Mouse (Mus musculus) heart, embryonic 14.5 days (tissue): ENCODE measurements around the gene Swap70. TPM values are rescaled to one million over a fixed set of nuclear protein-coding genes. Genes with fewer than 3 reads are reported as not detected.

ENCODE experiments used
- ATAC-seq: fragments of 200-750 bp; cut with Nextera tagmentation; 2 replicates; pipeline ENCODE4 v1.8.0; 2017; ENCODE audit warnings: low read depth, moderate TSS enrichment; ENCODE audit not compliant: insufficient number of reproducible peaks, insufficient read depth, low FRiP score
- H3K27ac ChIP-seq, 2 experiments: fragments of 200-500 bp in 1 of 2; fragments of 300-500 bp in 1 of 2; sonication (generic) in 1 of 2; replicated peaks in 1 of 2; 2 replicates each; pipeline ENCODE4 v1.5.1; 2012 to 2014; ENCODE audit warnings: low read depth in 2 of 2, low read length in 2 of 2, control low read depth in 1 of 2, mild to moderate bottlenecking in 1 of 2, mixed read lengths in 1 of 2; ENCODE audit not compliant: control insufficient read depth in 1 of 2, insufficient read depth in 1 of 2
- H3K27me3 ChIP-seq: fragments of 300-500 bp; sonication (generic); 2 replicates; pipeline ENCODE4 v1.6.1; 2014; ENCODE audit warnings: mild to moderate bottlenecking, low read length, control low read depth; ENCODE audit not compliant: control insufficient read depth, insufficient read depth
- H3K36me3 ChIP-seq: fragments of 300-500 bp; sonication (generic); 2 replicates; pipeline ENCODE4 v1.6.1; 2014; ENCODE audit warnings: mild to moderate bottlenecking, control low read depth, low read length, mixed read lengths; ENCODE audit not compliant: control insufficient read depth, insufficient read depth
- H3K4me1 ChIP-seq, 2 experiments: fragments of 200-500 bp in 1 of 2; fragments of 300-500 bp in 1 of 2; sonication (generic) in 1 of 2; 2 replicates each; pipeline ENCODE4 v1.6.1; 2012 to 2014; ENCODE audit warnings: low read length in 2 of 2, control low read depth in 1 of 2, mixed read lengths in 1 of 2; ENCODE audit not compliant: control insufficient read depth in 2 of 2, insufficient read depth in 2 of 2
- H3K4me2 ChIP-seq: fragments of 300-500 bp; sonication (generic); 2 replicates; pipeline ENCODE4 v1.6.1; 2014; ENCODE audit warnings: mild to moderate bottlenecking, low read length
- H3K4me3 ChIP-seq, 2 experiments: fragments of 200-500 bp in 1 of 2; fragments of 300-500 bp in 1 of 2; sonication (generic) in 1 of 2; 2 replicates each; pipeline ENCODE4 v1.5.1; 2012 to 2014; ENCODE audit warnings: low read length in 2 of 2, mild to moderate bottlenecking in 2 of 2, control low read depth in 1 of 2, low read depth in 1 of 2, moderate library complexity in 1 of 2; ENCODE audit not compliant: control insufficient read depth in 1 of 2, insufficient read depth in 1 of 2
- H3K9ac ChIP-seq: fragments of 300-500 bp; sonication (generic); 2 replicates; pipeline ENCODE4 v1.6.1; 2014; ENCODE audit warnings: mild to moderate bottlenecking, low read length
- H3K9me3 ChIP-seq: fragments of 300-500 bp; sonication (generic); 2 replicates; pipeline ENCODE4 v1.6.1; 2016; ENCODE audit warnings: low read length, control low read depth; ENCODE audit not compliant: control insufficient read depth
- WGBS: fragments of 180-500 bp; shearing (Covaris S2); extraction: QIAGEN DNeasy Blood & Tissue Kit; methylation state at CpG from one replicate; pipeline ENCODE4 v1.1.7; 2014; 5-methylcytosine and 5-hydroxymethylcytosine counted together
- polyA plus RNA-seq: library from polyadenylated mRNA; unstranded; fragments of >200 nt; fragmentation: Nextera tagmentation; extraction: Ambion mirVana; gene quantifications from 2 replicates; pipeline ENCODE4 v1.2.1, GENCODE M21; 2014

Gene Swap70
- polyA plus RNA-seq, 1 experiment from 2014 or later = 19.0 TPM

DNA sequence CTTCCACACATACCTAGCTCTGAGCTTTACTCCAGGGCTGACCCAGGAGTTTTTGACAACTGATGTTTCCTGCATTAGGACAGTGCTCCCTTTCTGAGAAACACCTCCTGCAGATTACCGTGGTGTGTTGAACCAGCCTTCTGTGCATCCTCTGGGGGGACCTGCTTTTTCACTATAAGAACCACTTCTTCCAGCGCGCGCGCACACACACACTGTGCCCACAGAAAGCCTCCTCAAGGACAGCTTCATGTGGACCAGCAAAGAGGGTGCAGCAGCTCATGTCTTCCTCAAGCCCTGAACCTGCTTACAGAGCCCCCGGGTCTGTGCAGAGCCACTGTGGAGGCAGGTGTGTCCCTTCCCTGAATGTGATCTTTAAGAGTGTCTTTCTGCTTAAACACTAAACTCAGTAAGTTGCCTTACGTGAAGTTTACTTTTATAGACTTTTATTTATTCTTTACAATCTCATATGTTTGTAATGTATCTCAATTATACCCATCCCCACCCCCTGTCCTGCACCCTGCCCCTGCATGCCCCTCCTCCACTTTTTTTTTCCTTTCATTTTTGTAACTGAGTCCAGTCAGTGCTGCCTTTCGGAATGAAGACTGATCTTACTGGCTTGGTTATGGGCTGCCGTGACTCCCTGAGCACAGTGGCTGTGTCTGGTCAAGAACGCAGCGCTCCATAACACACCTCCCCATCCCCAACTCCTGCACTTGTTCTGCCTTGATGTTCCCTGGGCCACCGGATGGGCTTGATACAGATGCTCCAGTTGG, 63.8 kb downstream of the Swap70 start:
- ATAC-seq = no peak
- 88% methylated on average over 12 of the region's 12 CpGs for WGBS
- H3K4me2 ChIP-seq = no peak overlapping the region

DNA sequence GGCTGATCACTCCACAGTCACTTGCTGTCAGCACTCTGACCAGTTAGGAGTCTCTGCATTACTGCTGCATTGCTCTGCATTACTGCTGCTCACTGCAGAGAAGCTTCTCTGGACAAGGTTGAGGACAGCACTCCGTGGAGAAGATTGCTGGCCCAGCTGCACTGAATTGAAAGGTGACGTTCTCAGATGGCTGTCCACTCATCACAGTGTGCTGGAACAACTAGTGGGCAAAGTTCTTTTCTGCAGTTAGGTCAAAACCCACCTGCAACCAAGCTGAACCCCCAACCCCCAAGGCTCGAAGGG, 64.3 kb downstream of the Swap70 start:
- 59% methylated on average over 3 of the region's 3 CpGs for WGBS
- peaks cover 29% of the 10 kb centered on the region for H3K36me3 ChIP-seq

More for the DNA sequence above, 63.8 kb downstream of the Swap70 start:
- Histone ChIP-seq H3K27me3 (no peaks in the 10 kb centered on the region), H3K9ac (no peak overlapping the region), H3K4me1 (peaks cover 20 to 25% of the 10 kb centered on the region in 2 experiments), H3K4me3 (no peak overlapping the region), H3K27ac (no peak overlapping the region), H3K9me3 (no peaks in the 10 kb centered on the region), H3K36me3 (peaks cover 34% of the 10 kb centered on the region)

DNA sequence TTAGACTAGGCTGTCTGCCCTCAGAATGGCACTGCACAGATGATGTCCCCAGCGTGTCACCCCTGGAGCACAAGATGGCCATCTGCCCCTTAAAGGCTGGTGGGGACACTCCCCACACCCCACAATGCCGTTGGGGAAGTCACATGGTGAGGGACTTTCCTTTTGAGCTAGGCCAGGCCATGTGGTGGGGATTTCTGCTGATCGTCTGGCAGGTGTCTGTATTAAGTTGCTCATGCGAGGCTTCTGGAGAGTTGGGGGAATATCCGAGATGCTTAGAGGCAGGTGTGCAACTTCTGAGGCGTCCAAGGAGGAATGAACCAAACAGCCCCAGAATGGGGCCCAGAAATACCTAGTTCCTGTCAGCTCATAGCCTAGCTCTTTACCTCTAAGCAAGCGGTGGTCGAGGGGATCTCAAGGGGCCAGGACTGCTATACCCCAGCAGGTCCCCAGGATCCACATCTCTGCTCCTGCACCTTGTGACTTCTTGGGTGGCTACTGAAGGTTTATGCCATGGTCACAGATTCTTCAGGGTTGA, 64.8 kb downstream of the Swap70 start:
- Histone ChIP-seq H3K4me1 (peaks cover 20 to 25% of the 10 kb centered on the region in 2 experiments), H3K27ac (no peak overlapping the region), H3K4me2 (no peak overlapping the region), H3K27me3 (no peaks in the 10 kb centered on the region), H3K4me3 (no peak overlapping the region), H3K9ac (no peak overlapping the region), H3K9me3 (no peaks in the 10 kb centered on the region), H3K36me3 (peaks cover 24% of the 10 kb centered on the region)
- no peak for ATAC-seq
- WGBS = 78% methylated on average over 8 of the region's 8 CpGs

More for the DNA sequence above, 64.3 kb downstream of the Swap70 start:
- Histone ChIP-seq H3K9me3 (no peaks in the 10 kb centered on the region), H3K4me2 (no peak overlapping the region), H3K27me3 (no peaks in the 10 kb centered on the region), H3K9ac (no peak overlapping the region), H3K4me3 (no peak overlapping the region), H3K4me1 (peaks cover 20 to 25% of the 10 kb centered on the region in 2 experiments), H3K27ac (no peak overlapping the region)
- no peak for ATAC-seq

DNA sequence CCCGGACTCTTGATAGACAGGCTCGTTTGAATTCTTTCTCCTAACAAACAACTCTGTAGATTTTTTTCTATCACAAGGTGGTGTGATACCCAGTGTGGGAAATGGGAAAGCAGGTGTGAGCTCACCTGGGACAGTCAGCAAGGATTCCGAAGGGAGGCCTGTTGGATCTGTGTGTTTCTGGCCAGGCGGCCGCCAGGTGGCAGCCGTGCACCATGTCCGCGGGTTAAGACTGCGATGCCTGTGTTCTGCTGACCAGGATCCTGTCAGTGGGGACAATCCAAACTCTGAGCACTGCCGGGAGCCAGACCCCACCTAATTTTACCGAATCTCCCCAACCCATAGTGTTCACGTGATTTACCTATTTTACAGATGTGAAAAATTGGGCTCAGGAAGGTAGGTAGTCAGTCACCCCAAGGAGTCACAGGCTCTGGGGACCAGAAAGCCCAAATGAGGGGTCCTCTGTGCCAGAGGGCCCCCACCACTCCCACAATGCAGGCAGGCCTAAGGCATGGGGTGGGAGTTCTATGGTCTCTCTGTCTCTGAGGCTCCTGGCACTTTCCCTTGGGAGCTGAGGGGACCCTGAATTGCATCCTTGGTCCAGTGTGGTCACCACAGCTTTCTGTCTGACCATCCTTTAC, 65.4 kb downstream of the Swap70 start:
- Histone ChIP-seq H3K9ac (peak overlapping the region; percentile 41; the same call in 1 of the 2 replicates), H3K36me3 (peaks cover 17% of the 10 kb centered on the region), H3K4me1 (peaks cover 20 to 25% of the 10 kb centered on the region in 2 experiments), H3K4me3 (no peak overlapping the region), H3K4me2 (0 out of 2 replicates have a peak overlapping the region, but pooled peaks have one; percentile 16), H3K9me3 (no peaks in the 10 kb centered on the region), H3K27me3 (no peaks in the 10 kb centered on the region), H3K27ac (peak overlapping the region in 1 of 2 experiments; percentile 77; a peak in 2 of 4 replicates)
- WGBS = 6% methylated on average over 12 of the region's 12 CpGs
- ATAC-seq = 0 out of 2 replicates have a peak, but pooled peaks have one; percentile 58

DNA sequence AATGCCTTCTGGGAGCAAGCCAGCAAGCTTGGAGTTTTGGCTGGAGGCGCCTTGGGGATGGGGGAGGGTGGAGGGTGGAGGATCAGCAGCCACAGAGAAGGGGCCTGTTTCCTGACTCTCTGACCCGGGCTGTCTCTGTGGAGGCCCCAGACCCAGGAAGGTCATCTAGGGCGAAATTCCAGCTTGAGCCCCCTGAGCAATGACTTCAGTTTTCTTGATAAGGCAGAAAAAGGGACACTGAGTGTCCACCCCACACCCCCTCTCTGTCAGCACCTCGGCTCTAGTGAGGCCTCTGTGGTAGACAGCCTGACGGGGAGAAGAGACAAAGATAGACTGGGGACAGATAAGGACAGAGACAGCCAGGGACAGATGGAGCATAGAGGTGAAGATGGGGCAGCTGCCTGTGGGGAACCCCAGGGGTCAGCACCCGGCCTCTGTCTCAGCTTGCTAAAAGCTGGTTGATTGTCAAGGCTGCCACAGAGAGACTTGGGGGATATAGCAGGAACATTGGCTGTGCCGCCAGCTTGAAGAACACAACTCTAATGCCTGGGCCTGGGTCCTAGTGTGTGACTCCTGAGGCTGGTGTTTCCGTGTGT, 66.1 kb downstream of the Swap70 start:
- peaks cover 11% of the 10 kb centered on the region for H3K36me3 ChIP-seq
- ATAC-seq = 0 out of 2 replicates have a peak, but pooled peaks have one; percentile 11
- H3K27me3 ChIP-seq = no peaks in the 10 kb centered on the region
- no peaks in the 10 kb centered on the region for H3K9me3 ChIP-seq
- H3K9ac ChIP-seq = peak overlapping the region; percentile 41; the same call in 1 of the 2 replicates
- H3K4me1 ChIP-seq = peaks cover 20 to 25% of the 10 kb centered on the region in 2 experiments
- H3K27ac ChIP-seq = peak overlapping the region; percentile 67 to 77
- 0 out of 2 replicates have a peak overlapping the region, but pooled peaks have one; percentile 16 for H3K4me2 ChIP-seq
- no peak overlapping the region for H3K4me3 ChIP-seq
- 22% methylated on average over 8 of the region's 8 CpGs for WGBS

DNA sequence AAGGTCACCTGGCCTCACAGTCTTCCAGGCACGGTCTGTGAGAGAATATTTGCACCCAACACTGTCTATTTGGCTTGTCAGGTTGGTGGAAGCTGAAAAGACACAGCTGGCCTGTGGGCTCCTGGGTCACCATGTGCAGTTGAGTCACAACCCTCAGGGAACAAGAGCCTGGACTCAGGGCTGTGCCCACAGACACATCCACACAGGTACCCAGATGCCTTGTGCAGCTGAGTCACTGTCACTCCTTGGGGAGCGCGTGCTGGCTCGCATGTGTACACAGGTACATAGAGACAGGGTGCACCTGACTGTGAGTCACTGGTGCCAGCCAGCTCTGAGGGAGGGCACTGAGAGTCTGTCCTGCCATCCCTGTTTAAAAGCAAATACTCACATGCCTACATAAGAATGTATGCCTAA, 66.7 kb downstream of the Swap70 start:
- Histone ChIP-seq H3K9me3 (no peaks in the 10 kb centered on the region), H3K36me3 (peaks cover 8% of the 10 kb centered on the region; the same call in 1 of the 2 replicates), H3K27ac (peak overlapping the region; percentile 67 to 77), H3K4me3 (no peak overlapping the region), H3K27me3 (no peaks in the 10 kb centered on the region), H3K4me2 (no peak overlapping the region), H3K4me1 (peaks cover 20 to 25% of the 10 kb centered on the region in 2 experiments), H3K9ac (peak overlapping the region; percentile 31; the same call in 1 of the 2 replicates)
- WGBS = 56% methylated on average over 4 of the region's 4 CpGs
- no peak; the same call in 1 of the 2 replicates for ATAC-seq

DNA sequence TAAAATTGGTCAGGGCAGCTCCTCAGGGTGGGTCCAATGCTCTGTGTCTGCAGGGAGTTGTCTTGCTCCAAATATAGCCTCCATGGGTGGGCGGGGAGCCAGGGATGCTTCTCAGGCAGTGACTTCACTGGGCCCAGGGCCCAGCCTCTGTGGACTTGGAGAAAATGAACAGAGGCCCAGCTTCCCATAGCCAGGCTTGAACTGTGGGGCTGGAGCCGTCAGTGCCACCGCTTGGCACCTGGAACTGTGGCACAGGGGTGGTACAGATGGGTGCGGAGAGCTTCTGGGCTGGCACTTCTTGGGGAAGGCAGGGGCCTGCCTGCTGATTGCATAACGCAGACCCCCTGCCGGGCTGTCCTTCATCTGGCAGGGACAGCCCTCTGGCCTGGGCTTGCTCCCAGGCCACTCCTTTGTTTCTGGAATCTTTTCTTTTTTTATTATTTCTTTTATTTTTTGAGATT, 67.2 kb downstream of the Swap70 start:
- Histone ChIP-seq H3K4me3 (no peak overlapping the region), H3K27ac (peak overlapping the region; percentile 67 to 77), H3K4me2 (no peak overlapping the region), H3K9me3 (no peaks in the 10 kb centered on the region), H3K4me1 (peaks cover 20 to 25% of the 10 kb centered on the region in 2 experiments), H3K27me3 (no peaks in the 10 kb centered on the region), H3K36me3 (peaks cover 8% of the 10 kb centered on the region; the same call in 1 of the 2 replicates), H3K9ac (peak overlapping the region; percentile 31; the same call in 1 of the 2 replicates)
- peak; percentile 70 for ATAC-seq
- 44% methylated on average over 6 of the region's 6 CpGs for WGBS
